Mouse (Mus musculus) urinary bladder, postnatal 14 days (tissue): Measurements from ENCODE around the gene Polr2j.

Source experiments
- DNase-seq: peaks from one replicate; pipeline ENCODE4 v3.0.0; 2021; ENCODE audit warnings: low spot score

The Polr2j gene

GRCm38 (mm10) chr5:136115891-136116783 lies at the start of gene Polr2j:
Gene Polr2j (plus strand): TSS chr5:136116631.
- DNase-seq, result peak; percentile 96

GRCm38 (mm10) chr5:136069411-136069810 lies 47.0 kb upstream of the Polr2j start:
- DNase-seq, result no peak

DNA sequence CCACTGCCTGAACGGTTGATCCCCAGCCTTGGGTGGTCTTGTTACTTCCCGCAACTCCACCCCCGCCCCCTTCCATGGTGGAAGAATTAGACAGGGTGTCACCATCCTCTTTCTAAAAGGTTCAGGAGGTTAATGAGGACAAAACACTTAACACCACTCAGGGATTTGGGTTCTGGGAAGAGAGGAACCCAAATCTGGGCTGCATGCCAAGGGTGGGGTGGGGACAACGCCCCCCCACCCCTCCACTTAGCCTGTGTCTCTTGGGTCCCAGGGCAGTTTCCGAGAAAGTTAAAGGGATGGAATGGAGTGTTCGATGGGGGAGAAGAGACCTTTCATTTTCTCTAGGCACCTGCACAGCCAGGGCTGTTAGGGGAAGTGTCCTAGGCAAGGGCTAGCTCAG lies 43.4 kb upstream of the Polr2j start:
- DNase-seq, result no peak

- DNase-seq, result no peak
Observed at GRCm38 (mm10) chr5:136073526-136073925, 42.9 kb upstream of the Polr2j start.

GRCm38 (mm10) chr5:136075076-136075475 lies 41.4 kb upstream of the Polr2j start:
- no peak for DNase-seq

GRCm38 (mm10) chr5:136076284-136076683 lies 40.1 kb upstream of the Polr2j start:
- DNase-seq, result no peak

DNA sequence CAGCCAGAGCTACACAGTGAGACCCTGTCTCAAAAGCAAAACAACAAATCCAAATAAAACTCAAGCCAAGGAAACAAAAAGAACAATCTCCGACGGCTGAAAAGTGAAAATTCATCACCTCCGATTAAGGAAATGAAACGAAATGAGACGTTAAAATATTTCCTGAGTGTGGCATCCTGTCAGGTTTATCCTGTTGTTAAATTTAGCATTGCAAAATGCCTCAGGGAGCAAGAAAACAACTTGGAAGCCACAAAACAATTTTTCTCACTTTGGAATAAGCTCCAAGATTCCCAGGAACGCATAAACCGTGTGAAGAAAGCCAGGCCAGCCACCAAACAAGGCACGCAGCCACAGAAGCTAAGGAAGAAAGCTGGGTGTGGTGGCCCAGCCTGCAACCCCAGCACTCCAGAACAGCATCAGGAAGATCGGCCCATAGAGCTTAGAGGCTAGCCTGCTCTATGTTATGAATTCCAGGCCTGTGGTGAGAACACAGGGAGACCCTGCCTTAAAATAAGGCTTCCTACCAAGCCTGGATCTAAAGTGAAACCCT lies 39.4 kb upstream of the Polr2j start:
- DNase-seq, result no peak

DNA sequence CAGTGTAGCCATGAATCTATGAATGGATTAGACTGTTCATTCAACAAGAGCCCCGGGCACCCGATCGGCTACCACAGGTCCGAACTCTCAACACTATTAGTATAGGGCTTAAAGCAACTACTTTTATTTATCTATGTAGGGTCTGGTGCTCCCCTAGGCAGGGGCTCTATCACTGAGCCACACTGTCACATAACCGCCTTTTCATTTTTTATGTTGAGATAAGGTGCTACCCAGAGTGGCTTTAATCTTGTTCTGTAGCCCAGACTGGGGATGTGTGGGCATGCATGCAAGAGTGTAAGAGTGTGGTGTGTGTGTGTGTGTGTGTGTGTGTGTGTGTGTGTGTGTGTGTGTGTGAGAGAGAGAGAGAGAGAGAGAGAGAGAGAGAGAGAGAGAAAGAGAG lies 38.3 kb upstream of the Polr2j start:
- no peak for DNase-seq

- no peak for DNase-seq
Observed at GRCm38 (mm10) chr5:136082345-136082744, 34.1 kb upstream of the Polr2j start.

DNA sequence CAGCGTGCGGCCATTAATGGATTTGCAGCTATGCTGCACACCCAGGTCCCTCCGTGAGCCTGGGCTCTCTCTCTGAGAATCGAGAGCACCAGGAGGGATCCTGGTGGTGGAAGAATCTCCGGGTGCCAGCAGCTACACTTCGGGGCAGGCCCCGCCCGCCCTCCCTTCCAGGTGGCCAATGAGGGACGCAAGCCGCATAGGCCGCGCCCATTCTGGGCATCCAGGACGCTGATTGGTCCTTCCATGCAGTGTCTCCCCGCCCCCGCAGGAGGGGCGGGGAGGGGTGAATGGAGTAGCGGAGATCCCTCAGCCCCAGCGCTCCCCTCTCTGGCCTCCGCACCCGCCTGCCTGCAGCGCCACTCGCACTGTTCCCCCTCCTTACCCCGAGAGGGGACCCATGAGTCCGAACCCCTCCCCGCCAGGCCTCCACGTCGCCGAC lies 32.7 kb upstream of the Polr2j start, which contains the start of gene Rasa4:
TSS of gene Rasa4 (plus strand) at position 248 of the 439 bp plus-strand sequence.
- DNase-seq, result peak; percentile 94

DNA sequence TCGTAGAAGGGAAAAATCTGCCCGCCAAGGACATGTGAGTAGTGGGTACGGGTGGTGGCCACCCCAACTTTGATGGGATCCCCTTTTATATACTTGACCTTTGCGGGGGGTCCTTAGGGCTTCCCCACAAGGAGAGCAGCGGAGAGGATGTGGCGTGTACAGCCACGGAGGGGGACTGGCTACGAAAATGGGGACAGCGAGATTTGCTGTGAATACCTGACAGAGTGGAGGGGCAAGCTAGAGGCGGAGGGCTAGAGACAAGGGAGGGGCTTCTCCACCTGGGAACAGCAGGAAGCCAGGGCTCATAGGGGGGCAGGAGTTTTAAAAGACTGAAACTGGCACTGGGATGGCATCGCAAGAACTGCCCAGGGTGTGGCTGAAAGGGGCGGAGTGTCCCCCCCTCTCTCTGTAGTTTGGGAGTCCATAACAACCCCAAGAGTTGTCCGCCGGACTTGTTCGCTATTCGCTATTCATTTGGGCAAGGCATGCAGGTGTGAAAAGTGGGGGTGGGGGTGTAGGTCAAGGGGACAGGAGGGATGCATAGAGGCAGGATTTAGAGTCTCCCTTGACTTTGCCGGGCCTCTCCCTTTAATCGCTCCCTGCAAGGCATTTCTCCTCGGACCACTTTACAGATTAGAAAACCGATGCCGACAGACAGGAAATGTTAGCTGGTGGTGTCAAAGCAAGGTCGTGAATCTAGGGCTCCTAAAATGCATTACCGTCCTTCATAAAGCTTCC lies 32.1 kb upstream of the Polr2j start:
- no peak for DNase-seq

- DNase-seq, result no peak
Observed at GRCm38 (mm10) chr5:136084891-136085651, 31.4 kb upstream of the Polr2j start.

DNA sequence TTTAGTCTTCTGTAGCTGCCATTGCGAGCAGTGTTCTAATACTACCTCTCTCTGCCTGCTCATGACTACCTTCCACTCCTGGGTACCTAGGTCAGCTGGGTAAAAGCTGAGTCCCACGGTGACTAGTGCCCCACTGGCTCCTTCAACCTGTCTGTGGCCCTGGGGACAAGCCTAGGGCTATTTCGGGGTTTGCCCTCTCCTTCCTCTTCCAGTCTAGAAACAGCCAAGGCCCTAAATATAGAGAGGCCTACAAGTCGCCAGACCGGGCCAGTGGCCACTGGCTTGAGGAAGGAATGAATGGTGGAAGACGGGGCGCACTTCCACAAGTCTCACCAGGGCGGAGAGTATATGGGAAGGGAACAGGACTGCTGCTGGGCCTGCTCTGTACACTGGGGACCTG lies 30.1 kb upstream of the Polr2j start:
- no peak for DNase-seq

GRCm38 (mm10) chr5:136088821-136089575 lies 27.4 kb upstream of the Polr2j start:
- DNase-seq, result no peak

DNA sequence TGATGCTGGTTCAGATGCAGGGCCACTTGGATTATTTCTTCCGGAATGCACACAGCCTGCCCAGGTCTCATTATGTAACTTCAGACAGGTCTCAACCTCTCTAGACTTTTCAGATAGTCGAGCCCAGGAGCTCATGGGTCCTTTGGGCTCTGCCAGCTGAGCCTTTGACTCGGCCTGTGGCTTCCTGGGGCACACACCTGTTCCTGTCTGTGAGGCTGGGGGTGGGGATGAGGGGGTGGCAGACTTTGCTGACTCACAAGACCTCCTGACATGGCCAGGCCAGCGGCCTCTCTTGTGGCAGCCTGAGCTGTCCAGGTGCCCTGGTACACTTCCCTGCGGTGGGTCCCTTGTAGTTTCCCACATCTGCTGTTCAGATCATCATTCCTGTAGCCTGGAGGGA lies 24.5 kb upstream of the Polr2j start:
- no peak for DNase-seq

GRCm38 (mm10) chr5:136094249-136095010 lies 22.0 kb upstream of the Polr2j start:
- DNase-seq, result peak; percentile 37

DNA sequence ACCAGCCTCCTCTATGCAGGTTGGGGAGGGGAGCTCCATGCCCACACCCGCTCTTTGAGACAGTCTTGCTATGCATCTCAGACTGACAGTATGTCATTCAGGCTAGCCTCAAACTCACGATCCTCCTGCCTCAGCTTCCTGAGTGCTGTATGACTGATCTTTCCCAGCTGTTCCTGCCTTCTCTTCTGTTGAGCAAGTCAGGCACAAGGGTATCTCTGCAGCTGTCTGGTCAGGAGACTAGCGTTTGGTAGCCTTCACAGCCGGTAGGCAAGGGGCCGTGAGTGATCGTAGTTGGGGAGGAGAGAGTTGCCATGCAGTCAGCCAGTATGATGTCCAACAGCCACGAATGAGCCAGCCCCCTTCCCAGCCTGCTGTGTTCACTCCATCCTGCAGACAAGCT lies 21.3 kb upstream of the Polr2j start:
- no peak for DNase-seq

DNA sequence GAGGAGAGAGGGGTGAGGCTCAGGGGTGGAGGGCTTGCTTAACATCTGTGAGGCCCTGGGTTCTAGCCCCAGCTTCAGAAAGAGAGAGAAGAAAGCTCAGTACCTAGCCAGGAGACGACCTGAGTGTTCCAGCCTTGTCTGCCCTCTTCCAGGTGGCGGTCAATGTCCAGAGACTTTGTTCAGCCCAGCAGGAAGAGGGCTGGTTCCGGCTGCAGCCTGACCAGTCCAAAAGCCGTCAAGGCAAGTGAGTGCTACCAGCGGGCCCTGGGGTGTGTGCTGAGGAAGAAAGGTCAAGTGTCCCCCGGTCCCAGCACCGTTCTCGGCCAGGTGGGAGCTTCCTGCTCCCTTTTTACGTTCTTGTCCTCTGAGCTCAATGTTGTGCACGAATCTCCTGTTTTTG lies 17.9 kb upstream of the Polr2j start:
- DNase-seq, result no peak

DNA sequence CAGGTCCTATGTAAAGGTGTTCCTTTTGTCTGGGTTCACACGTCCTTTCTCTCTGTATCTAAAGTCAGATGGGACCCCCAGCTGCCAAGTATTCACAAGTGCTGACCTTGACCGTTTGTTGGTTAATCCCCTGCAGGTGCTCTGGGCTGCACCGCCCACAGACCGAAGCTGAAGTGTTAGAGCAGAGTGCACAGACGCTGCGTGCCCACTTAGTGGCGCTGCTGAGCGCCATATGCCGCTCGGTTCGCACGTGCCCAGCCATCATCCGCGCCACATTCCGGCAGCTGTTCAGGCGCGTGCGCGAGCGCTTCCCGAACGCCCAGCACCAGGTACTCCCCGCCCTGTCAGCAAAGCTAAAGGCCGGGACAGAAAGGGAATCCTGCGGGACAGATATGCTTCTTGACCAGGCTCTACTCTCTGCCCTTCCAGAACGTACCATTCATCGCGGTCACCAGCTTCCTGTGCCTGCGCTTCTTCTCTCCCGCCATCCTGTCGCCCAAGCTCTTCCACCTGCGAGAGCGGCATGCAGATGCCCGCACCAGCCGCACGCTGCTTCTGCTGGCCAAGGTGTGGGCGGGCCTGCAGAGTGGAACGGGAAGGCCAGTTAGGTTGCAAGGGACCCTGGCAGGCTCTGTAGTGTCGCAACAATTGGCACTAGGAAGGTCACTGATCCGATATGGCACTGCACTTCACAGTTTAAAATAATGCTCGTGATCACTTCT lies 14.2 kb upstream of the Polr2j start:
- DNase-seq, result peak; percentile 72

DNA sequence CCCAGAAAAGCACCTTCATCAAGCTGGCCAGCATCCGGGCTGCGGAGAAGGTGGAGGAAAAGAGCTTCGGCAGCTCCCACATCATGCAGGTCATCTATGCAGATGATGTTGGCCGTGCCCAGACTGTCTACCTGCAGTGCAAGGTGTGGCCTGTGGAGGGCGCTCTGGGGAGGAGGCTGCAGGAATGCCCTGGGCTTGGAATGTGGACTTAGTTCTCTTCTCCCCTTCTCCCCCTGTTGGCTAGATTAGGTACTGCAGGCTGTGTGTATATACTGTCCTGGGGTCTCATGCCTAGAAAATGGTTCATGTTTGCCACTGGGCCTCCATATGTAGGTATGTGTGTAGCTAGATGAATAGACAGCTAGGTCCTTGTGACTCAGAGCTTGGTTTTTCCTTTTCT lies 11.9 kb upstream of the Polr2j start:
- peak; percentile 18 for DNase-seq
